Mouse (Mus musculus) lung, postnatal 0 days (tissue): ENCODE measurements at regions not wholly inside any gene's neighbourhood (a gene's known extent, or its start where the extent isn't known, plus 50 kb on each side); places are given as distances from the start of the nearest gene placed in this dataset.
"Not testable (repeated sequence)": the region's sequence is repeated elsewhere in the genome, so short reads cannot be mapped to it uniquely, and the experiment has no call there.

Experiments
- ATAC-seq: fragments of 200-750 bp; cut with Nextera tagmentation; 2 replicates; pipeline ENCODE4 v1.8.0; 2017; ENCODE audit warnings: moderate library complexity
- DNase-seq: peaks from one replicate; pipeline ENCODE4 v3.0.0-alpha.2; 2016; ENCODE audit warnings: low spot score
- H3K27ac ChIP-seq: fragments of 300-500 bp; sonication (generic); 2 replicates; pipeline ENCODE4 v1.5.1; 2014; ENCODE audit warnings: antibody characterized with exemption, mild to moderate bottlenecking, low read length, mixed read lengths
- H3K27me3 ChIP-seq: fragments of 300-500 bp; sonication (generic); replicated peaks from 2 replicates; pipeline ENCODE4 v1.6.1; 2014; ENCODE audit warnings: low read length, mixed read lengths; ENCODE audit not compliant: insufficient read depth
- H3K36me3 ChIP-seq: fragments of 300-500 bp; sonication (generic); 2 replicates; pipeline ENCODE4 v1.6.1; 2014; ENCODE audit warnings: low read length, mixed read lengths; ENCODE audit not compliant: insufficient read depth
- H3K4me1 ChIP-seq: fragments of 300-500 bp; sonication (generic); 2 replicates; pipeline ENCODE4 v1.6.1; 2014; ENCODE audit warnings: antibody characterized with exemption, low read depth, low read length, mixed read lengths; ENCODE audit not compliant: insufficient read depth
- H3K4me2 ChIP-seq: fragments of 300-500 bp; sonication (generic); replicated peaks from 2 replicates; pipeline ENCODE4 v1.6.1; 2014; ENCODE audit warnings: low read depth, mild to moderate bottlenecking, low read length, moderate library complexity, mixed read lengths
- H3K4me3 ChIP-seq: fragments of 300-500 bp; sonication (generic); 2 replicates; pipeline ENCODE4 v1.5.1; 2014; ENCODE audit warnings: low read depth, low read length
- H3K9ac ChIP-seq: fragments of 300-500 bp; sonication (generic); replicated peaks from 2 replicates; pipeline ENCODE4 v1.6.1; 2014; ENCODE audit warnings: low read depth, mild to moderate bottlenecking
- H3K9me3 ChIP-seq: fragments of 300-500 bp; sonication (generic); 2 replicates; pipeline ENCODE4 v1.6.1; 2016; ENCODE audit warnings: low read length, mixed read lengths
- CTCF ChIP-seq: IDR thresholded peaks from 2 replicates; pipeline ENCODE4 v1.5.1; 2016; ENCODE audit warnings: antibody characterized with exemption, mild to moderate bottlenecking
- EP300 ChIP-seq: IDR thresholded peaks from 2 replicates; pipeline ENCODE4 v1.6.1; 2016; ENCODE audit warnings: antibody characterized with exemption, mild to moderate bottlenecking, control low read depth
- WGBS: fragments of 180-500 bp; shearing (Covaris S2); extraction: QIAGEN DNeasy Blood & Tissue Kit; methylation state at CpG from one replicate; pipeline ENCODE4 v1.1.7; 2014; 5-methylcytosine and 5-hydroxymethylcytosine counted together

DNA sequence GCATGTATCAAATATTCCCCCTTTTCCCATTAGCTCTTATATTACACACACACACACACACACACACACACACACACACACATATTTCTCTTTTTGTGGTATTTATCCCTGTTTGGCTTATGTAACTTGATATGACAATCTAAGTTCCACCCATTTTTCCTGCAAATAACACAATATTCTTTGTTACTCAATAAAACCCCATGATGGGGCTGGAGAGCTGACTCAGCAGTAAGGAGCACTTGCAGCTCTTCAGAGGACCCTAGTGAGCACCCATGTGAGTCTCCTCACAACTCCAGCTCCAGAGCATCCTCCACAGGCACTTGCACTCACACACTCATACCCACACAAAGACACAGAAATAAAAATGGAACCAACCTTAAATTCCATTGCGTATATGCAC lies 110.5 kb upstream of the Arhgap20 start:
- Histone ChIP-seq H3K9ac (no peak overlapping the region), H3K9me3 (no peaks in the 10 kb centered on the region), H3K27ac (no peak overlapping the region), H3K4me3 (no peak overlapping the region), H3K4me1 (no peaks in the 10 kb centered on the region), H3K27me3 (no peaks in the 10 kb centered on the region), H3K36me3 (no peaks in the 10 kb centered on the region), H3K4me2 (no peak overlapping the region)
- ATAC-seq (no peak), DNase-seq (no peak)
- WGBS: 98% methylated on average over 1 of the region's 1 CpGs
- TF ChIP-seq CTCF (no peak), EP300 (no peak)

DNA sequence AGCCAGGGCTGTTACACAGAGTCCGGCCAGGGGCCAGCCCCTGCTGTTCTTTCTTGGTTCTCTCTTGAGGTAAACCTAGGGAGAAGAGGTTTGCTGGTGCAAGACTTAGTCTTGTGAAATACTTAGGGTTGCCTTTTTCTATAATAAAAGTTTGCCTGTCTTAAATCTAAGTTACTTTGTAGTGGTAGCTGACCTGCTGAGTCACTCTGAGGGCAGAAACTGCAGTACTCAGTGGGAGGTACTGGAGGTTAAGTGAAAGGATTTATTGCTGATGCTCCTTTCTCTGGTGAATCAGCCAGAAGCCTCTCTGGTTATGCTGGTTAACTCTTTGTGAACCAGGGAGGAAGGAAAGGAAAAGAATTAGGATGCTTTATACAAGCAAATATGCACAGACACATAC lies 107.3 kb upstream of the Arhgap20 start:
- H3K9me3 ChIP-seq: no peaks in the 10 kb centered on the region
- no peak overlapping the region for H3K4me2 ChIP-seq
- H3K27me3 ChIP-seq: no peaks in the 10 kb centered on the region
- no peak for TF ChIP-seq EP300
- no peak for TF ChIP-seq CTCF
- no peaks in the 10 kb centered on the region for H3K36me3 ChIP-seq
- no peak overlapping the region for H3K9ac ChIP-seq
- DNase-seq: no peak
- ATAC-seq: no peak
- H3K27ac ChIP-seq: no peak overlapping the region
- 94% methylated on average over 1 of the region's 1 CpGs for WGBS
- no peaks in the 10 kb centered on the region for H3K4me1 ChIP-seq
- H3K4me3 ChIP-seq: no peak overlapping the region

- no peaks in the 10 kb centered on the region for H3K4me1 ChIP-seq
- DNase-seq (peak; percentile 14), ATAC-seq (peak; percentile 37; the same call in 1 of the 2 replicates)
- H3K9me3 ChIP-seq: no peaks in the 10 kb centered on the region
- TF ChIP-seq CTCF (no peak), EP300 (no peak)
- no peaks in the 10 kb centered on the region for H3K36me3 ChIP-seq
- 54% methylated on average over 7 of the region's 7 CpGs for WGBS
- no peak overlapping the region for H3K9ac ChIP-seq
- H3K27me3 ChIP-seq: no peaks in the 10 kb centered on the region
- H3K27ac ChIP-seq: no peak overlapping the region
- H3K4me3 ChIP-seq: no peak overlapping the region
- no peak overlapping the region for H3K4me2 ChIP-seq
Measured at GRCm38 (mm10) chr9:51660908-51661874, 103.9 kb upstream of the Arhgap20 start.

GRCm38 (mm10) chr9:51661911-51662310 lies 103.2 kb upstream of the Arhgap20 start:
- WGBS: 80% methylated on average over 2 of the region's 2 CpGs
- Histone ChIP-seq H3K4me2 (no peak overlapping the region), H3K4me3 (no peak overlapping the region), H3K9ac (no peak overlapping the region), H3K27me3 (no peaks in the 10 kb centered on the region), H3K9me3 (no peaks in the 10 kb centered on the region), H3K36me3 (no peaks in the 10 kb centered on the region), H3K27ac (no peak overlapping the region), H3K4me1 (no peaks in the 10 kb centered on the region)
- DNase-seq (no peak), ATAC-seq (no peak)
- TF ChIP-seq CTCF (no peak), EP300 (no peak)

- 42% methylated on average over 1 of the region's 1 CpGs for WGBS
- no peak overlapping the region for H3K9ac ChIP-seq
- H3K4me1 ChIP-seq: no peaks in the 10 kb centered on the region
- no peak for ATAC-seq
- H3K27ac ChIP-seq: no peak overlapping the region
- H3K27me3 ChIP-seq: no peaks in the 10 kb centered on the region
- no peak overlapping the region for H3K4me2 ChIP-seq
- no peak for TF ChIP-seq CTCF
- no peak for TF ChIP-seq EP300
- H3K36me3 ChIP-seq: no peaks in the 10 kb centered on the region
- DNase-seq: no peak
- H3K4me3 ChIP-seq: no peak overlapping the region
- no peaks in the 10 kb centered on the region for H3K9me3 ChIP-seq
Measured at GRCm38 (mm10) chr9:51664353-51664752, 100.8 kb upstream of the Arhgap20 start.

DNA sequence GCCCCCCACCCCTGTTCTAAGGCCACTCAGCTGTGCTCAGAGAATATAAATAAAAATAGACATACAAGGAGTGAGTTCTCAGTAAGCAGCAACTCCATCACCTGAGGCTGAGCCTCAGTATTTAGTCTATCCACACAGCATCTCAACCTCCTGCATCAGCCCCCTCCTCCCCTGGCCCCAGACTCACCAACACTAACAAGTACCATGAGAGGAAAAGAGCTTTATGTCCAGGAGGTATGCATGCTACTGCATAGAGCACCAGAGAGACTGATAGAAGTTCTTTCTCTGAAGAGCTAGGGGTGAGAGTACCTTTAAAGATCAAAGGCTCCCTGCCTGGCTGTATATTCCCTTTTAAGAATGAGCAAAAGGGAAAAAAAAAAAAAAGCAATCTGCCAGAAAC lies 100.3 kb upstream of the Arhgap20 start:
- TF ChIP-seq EP300 (no peak), CTCF (no peak)
- DNase-seq (no peak), ATAC-seq (no peak)
- Histone ChIP-seq H3K4me2 (no peak overlapping the region), H3K9ac (no peak overlapping the region), H3K4me1 (no peaks in the 10 kb centered on the region), H3K4me3 (no peak overlapping the region), H3K27me3 (no peaks in the 10 kb centered on the region), H3K27ac (no peak overlapping the region), H3K36me3 (no peaks in the 10 kb centered on the region), H3K9me3 (no peaks in the 10 kb centered on the region)

GRCm38 (mm10) chr9:51668976-51669375 lies 96.2 kb upstream of the Arhgap20 start:
- not testable (repeated sequence) for ATAC-seq, H3K9ac ChIP-seq

More at GRCm38 (mm10) chr9:51668976-51669375, 96.2 kb upstream of the Arhgap20 start:
- H3K36me3 ChIP-seq, H3K9me3 ChIP-seq, H3K27ac ChIP-seq, H3K4me1 ChIP-seq, DNase-seq, H3K4me3 ChIP-seq, H3K4me2 ChIP-seq, H3K27me3 ChIP-seq: not testable (repeated sequence)
- 92% methylated on average over 12 of the region's 12 CpGs for WGBS
